Mouse (Mus musculus): ENCODE results near the gene Atxn7l1. TPM values are rescaled to one million over a fixed set of nuclear protein-coding genes. Genes with fewer than 3 reads are reported as not detected.
A peak's percentile ranks its signal among the peaks of the same experiment; 100 is the strongest.

Atxn7l1 gene
- polyA plus RNA-seq, 1 experiment from 2014 or later, result 10.6 TPM

DNA sequence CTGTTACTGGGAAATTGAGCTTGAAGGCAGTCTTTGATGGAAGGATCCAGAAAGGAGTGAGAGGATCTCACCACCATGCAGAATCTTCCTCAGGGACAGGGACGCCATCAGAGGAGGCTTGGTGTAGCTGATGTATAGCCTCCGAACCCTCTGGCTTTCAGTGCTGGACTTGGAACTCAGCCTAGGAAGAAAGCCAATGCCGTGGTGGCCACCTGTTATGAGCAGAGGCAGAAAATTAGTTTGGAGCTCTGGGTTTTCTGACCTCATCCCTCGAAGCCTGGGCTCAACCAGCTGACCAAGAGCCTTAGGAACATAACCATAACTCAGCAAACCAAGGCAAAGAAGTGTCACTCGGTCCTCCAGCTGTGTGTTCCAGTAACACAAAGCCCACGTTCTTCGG, 71.9 kb downstream of the Atxn7l1 start:
- WGBS, result 87% methylated on average over 7 of the region's 7 CpGs
- no peak overlapping the region for H3K4me3 ChIP-seq (ENCODE audit: control insufficient read depth in 1 of 2, insufficient read depth in 1 of 2, low read depth in 1 of 2, low read length in 2 of 2)
- H3K27me3 ChIP-seq (ENCODE audit: control insufficient read depth, insufficient read depth, low read length), result peaks cover 47% of the 10 kb centered on the region
- H3K9me3 ChIP-seq (ENCODE audit: control insufficient read depth, low read length), result no peaks in the 10 kb centered on the region
- no peak overlapping the region for H3K4me2 ChIP-seq (ENCODE audit: low read length)
- ATAC-seq (ENCODE audit: insufficient number of reproducible peaks, insufficient read depth, low FRiP score, low read depth), result no peak
- no peaks in the 10 kb centered on the region for H3K36me3 ChIP-seq (ENCODE audit: control insufficient read depth, insufficient read depth, low read length)
- no peak overlapping the region for H3K27ac ChIP-seq (replicated peaks in 1 of 2; ENCODE audit: control insufficient read depth in 1 of 2, insufficient read depth in 1 of 2, low read depth in 2 of 2, low read length in 2 of 2)
- peaks cover 23 to 24% of the 10 kb centered on the region in 2 experiments for H3K4me1 ChIP-seq (ENCODE audit: control insufficient read depth in 2 of 2, insufficient read depth in 2 of 2, low read length in 2 of 2)
- no peak overlapping the region for H3K9ac ChIP-seq (ENCODE audit: low read length)

DNA sequence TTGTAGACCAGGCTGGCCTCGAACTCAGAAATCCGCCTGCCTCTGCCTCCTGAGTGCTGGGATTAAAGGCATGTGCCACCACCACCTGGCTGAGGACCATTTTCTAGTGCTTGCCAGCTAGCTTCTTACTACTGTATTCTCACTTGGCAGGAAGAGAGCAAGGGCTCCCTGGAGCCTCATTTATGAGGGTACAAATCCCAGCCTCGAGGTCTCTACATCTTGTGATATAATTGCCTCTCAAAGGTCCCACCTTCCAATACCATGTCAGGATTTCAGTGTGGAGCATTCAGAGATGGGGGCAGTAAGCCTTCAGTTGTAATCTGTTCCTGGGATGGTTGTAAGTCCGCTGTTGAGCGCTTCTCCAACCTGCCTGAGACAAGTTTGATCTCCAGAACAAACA, 72.6 kb downstream of the Atxn7l1 start:
- H3K9ac ChIP-seq (ENCODE audit: low read length), result no peak overlapping the region
- H3K4me3 ChIP-seq (ENCODE audit: control insufficient read depth in 1 of 2, insufficient read depth in 1 of 2, low read depth in 1 of 2, low read length in 2 of 2), result no peak overlapping the region
- H3K27ac ChIP-seq (replicated peaks in 1 of 2; ENCODE audit: control insufficient read depth in 1 of 2, insufficient read depth in 1 of 2, low read depth in 2 of 2, low read length in 2 of 2), result peak overlapping the region; percentile 64 to 81; a peak in 3 of 4 replicates
- H3K4me1 ChIP-seq (ENCODE audit: control insufficient read depth in 2 of 2, insufficient read depth in 2 of 2, low read length in 2 of 2), result peaks cover 23 to 24% of the 10 kb centered on the region in 2 experiments
- no peaks in the 10 kb centered on the region for H3K9me3 ChIP-seq (ENCODE audit: control insufficient read depth, low read length)
- no peaks in the 10 kb centered on the region for H3K36me3 ChIP-seq (ENCODE audit: control insufficient read depth, insufficient read depth, low read length)
- H3K4me2 ChIP-seq (ENCODE audit: low read length), result peak overlapping the region; percentile 52
- H3K27me3 ChIP-seq (ENCODE audit: control insufficient read depth, insufficient read depth, low read length), result peaks cover 43% of the 10 kb centered on the region
- ATAC-seq (ENCODE audit: insufficient number of reproducible peaks, insufficient read depth, low FRiP score, low read depth), result 0 out of 2 replicates have a peak, but pooled peaks have one; percentile 3
- 58% methylated on average over 5 of the region's 5 CpGs for WGBS

DNA sequence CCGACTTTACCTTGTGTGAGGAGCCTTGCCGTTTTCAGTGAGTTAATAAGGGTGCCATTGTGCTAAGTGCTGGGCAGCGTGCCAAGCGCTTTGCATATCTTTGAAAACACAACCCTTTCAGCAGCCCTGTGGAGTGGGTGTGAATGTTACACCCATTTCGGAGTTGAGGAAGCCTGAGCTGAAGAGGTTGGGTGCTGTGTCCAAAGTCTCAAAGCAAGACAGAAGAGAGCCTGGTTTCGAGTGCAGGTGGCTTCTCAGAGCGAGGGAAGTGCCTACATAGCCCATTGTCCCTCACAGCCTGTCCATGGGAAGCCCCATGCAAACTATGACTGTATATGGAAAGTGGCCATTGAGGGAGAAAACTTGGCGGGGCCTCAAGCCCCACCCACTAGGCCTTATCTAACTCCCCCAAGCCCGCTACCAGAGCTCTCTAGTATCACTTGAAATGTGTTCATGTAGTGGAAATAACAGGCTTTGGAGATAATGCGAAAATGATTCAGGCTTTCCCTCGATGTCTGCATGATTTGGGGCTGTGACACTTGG, 73.1 kb downstream of the Atxn7l1 start:
- H3K4me1 ChIP-seq (ENCODE audit: control insufficient read depth in 2 of 2, insufficient read depth in 2 of 2, low read length in 2 of 2), result peaks cover 24 to 25% of the 10 kb centered on the region in 2 experiments
- no peaks in the 10 kb centered on the region for H3K36me3 ChIP-seq (ENCODE audit: control insufficient read depth, insufficient read depth, low read length)
- 5% methylated on average over 11 of the region's 11 CpGs for WGBS
- H3K9ac ChIP-seq (ENCODE audit: low read length), result no peak overlapping the region
- ATAC-seq (ENCODE audit: insufficient number of reproducible peaks, insufficient read depth, low FRiP score, low read depth), result peak; percentile 74
- H3K9me3 ChIP-seq (ENCODE audit: control insufficient read depth, low read length), result no peaks in the 10 kb centered on the region
- peak overlapping the region; percentile 52 for H3K4me2 ChIP-seq (ENCODE audit: low read length)
- H3K27me3 ChIP-seq (ENCODE audit: control insufficient read depth, insufficient read depth, low read length), result peaks cover 42% of the 10 kb centered on the region
- H3K4me3 ChIP-seq (ENCODE audit: control insufficient read depth in 1 of 2, insufficient read depth in 1 of 2, low read depth in 1 of 2, low read length in 2 of 2), result 0 out of 4 replicates have a peak overlapping the region, but pooled peaks of 1 of the 2 experiments have one; percentile 12
- H3K27ac ChIP-seq (replicated peaks in 1 of 2; ENCODE audit: control insufficient read depth in 1 of 2, insufficient read depth in 1 of 2, low read depth in 2 of 2, low read length in 2 of 2), result peak overlapping the region; percentile 64 to 81

DNA sequence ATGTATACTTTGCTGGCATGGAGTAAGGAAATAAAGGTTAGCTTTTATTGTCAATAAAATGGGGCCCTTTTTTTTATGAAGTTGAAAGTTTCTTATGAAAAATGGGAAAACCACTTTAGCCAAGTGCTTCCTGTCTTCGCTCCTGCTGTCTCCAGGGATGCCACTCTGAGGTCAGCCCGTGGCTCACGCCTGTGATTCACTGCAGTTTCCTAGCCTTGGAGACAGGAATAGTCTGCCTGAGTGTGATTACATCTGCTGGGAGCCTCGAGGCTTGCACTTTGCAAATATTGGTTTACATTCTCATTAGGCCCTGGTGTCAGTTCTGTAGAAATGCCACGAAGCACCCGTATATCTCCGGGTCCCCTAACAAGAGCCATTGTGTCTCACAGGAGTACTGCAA, 74.7 kb downstream of the Atxn7l1 start:
- peaks cover 30% of the 10 kb centered on the region for H3K27me3 ChIP-seq (ENCODE audit: control insufficient read depth, insufficient read depth, low read length)
- no peaks in the 10 kb centered on the region for H3K9me3 ChIP-seq (ENCODE audit: control insufficient read depth, low read length)
- H3K27ac ChIP-seq (replicated peaks in 1 of 2; ENCODE audit: control insufficient read depth in 1 of 2, insufficient read depth in 1 of 2, low read depth in 2 of 2, low read length in 2 of 2), result no peak overlapping the region
- 67% methylated on average over 7 of the region's 7 CpGs for WGBS
- H3K4me3 ChIP-seq (ENCODE audit: control insufficient read depth in 1 of 2, insufficient read depth in 1 of 2, low read depth in 1 of 2, low read length in 2 of 2), result no peak overlapping the region
- H3K4me1 ChIP-seq (ENCODE audit: control insufficient read depth in 2 of 2, insufficient read depth in 2 of 2, low read length in 2 of 2), result peaks cover 27 to 29% of the 10 kb centered on the region in 2 experiments
- no peak for ATAC-seq (ENCODE audit: insufficient number of reproducible peaks, insufficient read depth, low FRiP score, low read depth)
- H3K36me3 ChIP-seq (ENCODE audit: control insufficient read depth, insufficient read depth, low read length), result no peaks in the 10 kb centered on the region
- H3K4me2 ChIP-seq (ENCODE audit: low read length), result no peak overlapping the region
- no peak overlapping the region for H3K9ac ChIP-seq (ENCODE audit: low read length)

DNA sequence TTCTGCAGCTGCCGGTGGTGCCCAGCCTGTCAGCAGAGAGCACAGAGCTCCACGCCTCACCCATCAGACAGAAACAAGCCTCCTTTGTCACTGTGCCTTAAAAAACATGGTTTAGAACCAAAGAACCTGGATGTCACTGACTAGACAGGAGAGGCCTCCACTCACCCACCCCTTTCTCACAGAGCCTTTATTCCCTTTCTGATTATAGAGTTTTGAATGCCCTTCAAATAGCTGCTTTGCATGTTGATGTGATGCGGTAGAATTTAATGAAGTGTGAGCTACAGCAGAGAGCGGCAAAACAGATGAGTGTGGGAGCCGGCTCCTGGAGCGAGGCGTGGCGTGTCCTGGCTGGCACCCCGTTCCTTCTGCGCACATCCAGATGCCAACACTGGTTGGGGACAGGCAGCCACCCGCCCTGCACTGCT, 77.6 kb downstream of the Atxn7l1 start:
- 83% methylated on average over 11 of the region's 11 CpGs for WGBS
- Histone ChIP-seq H3K4me2 (ENCODE audit: low read length) (no peak overlapping the region), H3K27me3 (ENCODE audit: control insufficient read depth, insufficient read depth, low read length) (peaks cover 5% of the 10 kb centered on the region), H3K4me3 (ENCODE audit: control insufficient read depth in 1 of 2, insufficient read depth in 1 of 2, low read depth in 1 of 2, low read length in 2 of 2) (no peak overlapping the region), H3K9me3 (ENCODE audit: control insufficient read depth, low read length) (no peaks in the 10 kb centered on the region), H3K4me1 (ENCODE audit: control insufficient read depth in 2 of 2, insufficient read depth in 2 of 2, low read length in 2 of 2) (peaks cover 20 to 22% of the 10 kb centered on the region in 2 experiments), H3K36me3 (ENCODE audit: control insufficient read depth, insufficient read depth, low read length) (no peaks in the 10 kb centered on the region), H3K9ac (ENCODE audit: low read length) (no peak overlapping the region), H3K27ac (replicated peaks in 1 of 2; ENCODE audit: control insufficient read depth in 1 of 2, insufficient read depth in 1 of 2, low read depth in 2 of 2, low read length in 2 of 2) (no peak overlapping the region)
- no peak for ATAC-seq (ENCODE audit: insufficient number of reproducible peaks, insufficient read depth, low FRiP score, low read depth)

DNA sequence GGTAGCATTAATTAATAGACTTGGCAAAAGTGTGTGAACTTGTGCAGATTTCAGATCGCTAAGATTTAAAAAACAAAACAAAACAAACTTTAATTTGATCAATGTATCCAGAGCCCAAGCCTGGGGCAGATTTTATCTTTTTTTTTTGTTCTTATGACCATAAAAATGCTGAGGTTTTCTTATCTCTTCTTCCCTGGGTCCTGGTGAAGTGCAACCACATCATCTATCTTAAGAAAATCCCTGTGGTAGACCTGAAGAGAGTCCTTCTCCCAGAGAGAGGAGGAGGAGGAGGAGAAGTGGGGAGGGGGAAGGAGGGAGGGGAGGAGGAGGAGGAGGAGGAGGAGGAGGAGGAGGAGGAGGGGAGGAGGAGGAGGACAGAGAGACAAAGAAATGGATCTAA, 78.5 kb downstream of the Atxn7l1 start:
- H3K9ac ChIP-seq (ENCODE audit: low read length), result no peak overlapping the region
- peaks cover 5% of the 10 kb centered on the region for H3K27me3 ChIP-seq (ENCODE audit: control insufficient read depth, insufficient read depth, low read length)
- WGBS, result 85% methylated on average over 1 of the region's 1 CpGs
- peaks cover 12 to 14% of the 10 kb centered on the region in 2 experiments; a peak in 3 of 4 replicates for H3K4me1 ChIP-seq (ENCODE audit: control insufficient read depth in 2 of 2, insufficient read depth in 2 of 2, low read length in 2 of 2)
- H3K4me2 ChIP-seq (ENCODE audit: low read length), result no peak overlapping the region
- no peak for ATAC-seq (ENCODE audit: insufficient number of reproducible peaks, insufficient read depth, low FRiP score, low read depth)
- no peaks in the 10 kb centered on the region for H3K9me3 ChIP-seq (ENCODE audit: control insufficient read depth, low read length)
- H3K27ac ChIP-seq (replicated peaks in 1 of 2; ENCODE audit: control insufficient read depth in 1 of 2, insufficient read depth in 1 of 2, low read depth in 2 of 2, low read length in 2 of 2), result no peak overlapping the region
- no peak overlapping the region for H3K4me3 ChIP-seq (ENCODE audit: control insufficient read depth in 1 of 2, insufficient read depth in 1 of 2, low read depth in 1 of 2, low read length in 2 of 2)
- H3K36me3 ChIP-seq (ENCODE audit: control insufficient read depth, insufficient read depth, low read length), result no peaks in the 10 kb centered on the region

DNA sequence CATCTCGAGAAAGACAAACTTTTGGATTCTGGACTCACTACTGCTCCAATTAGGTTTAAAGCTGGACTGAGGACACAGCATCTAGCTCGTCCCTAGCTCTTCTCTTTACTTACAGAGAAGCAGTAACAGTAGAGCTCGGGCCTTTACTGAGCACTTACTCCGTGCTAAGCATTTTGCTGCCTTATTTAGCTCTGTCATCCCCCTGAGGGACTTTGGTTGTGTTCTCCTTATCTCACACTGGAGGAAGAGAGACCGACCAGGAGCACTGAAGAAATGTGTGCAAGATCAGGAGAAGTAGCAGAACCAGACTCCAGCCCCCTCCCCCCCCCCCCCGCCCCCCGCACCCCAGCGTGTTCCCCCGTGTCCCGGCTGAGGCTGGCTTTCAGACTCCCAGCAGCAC, 79.1 kb downstream of the Atxn7l1 start:
- no peaks in the 10 kb centered on the region for H3K9me3 ChIP-seq (ENCODE audit: control insufficient read depth, low read length)
- WGBS, result 30% methylated on average over 8 of the region's 10 CpGs
- H3K4me2 ChIP-seq (ENCODE audit: low read length), result no peak overlapping the region
- H3K36me3 ChIP-seq (ENCODE audit: control insufficient read depth, insufficient read depth, low read length), result no peaks in the 10 kb centered on the region
- H3K4me3 ChIP-seq (ENCODE audit: control insufficient read depth in 1 of 2, insufficient read depth in 1 of 2, low read depth in 1 of 2, low read length in 2 of 2), result no peak overlapping the region
- H3K27ac ChIP-seq (replicated peaks in 1 of 2; ENCODE audit: control insufficient read depth in 1 of 2, insufficient read depth in 1 of 2, low read depth in 2 of 2, low read length in 2 of 2), result no peak overlapping the region
- peaks cover 9 to 10% of the 10 kb centered on the region in 2 experiments; a peak in 2 of 4 replicates for H3K4me1 ChIP-seq (ENCODE audit: control insufficient read depth in 2 of 2, insufficient read depth in 2 of 2, low read length in 2 of 2)
- H3K27me3 ChIP-seq (ENCODE audit: control insufficient read depth, insufficient read depth, low read length), result peaks cover 5% of the 10 kb centered on the region
- no peak for ATAC-seq (ENCODE audit: insufficient number of reproducible peaks, insufficient read depth, low FRiP score, low read depth)
- H3K9ac ChIP-seq (ENCODE audit: low read length), result no peak overlapping the region

DNA sequence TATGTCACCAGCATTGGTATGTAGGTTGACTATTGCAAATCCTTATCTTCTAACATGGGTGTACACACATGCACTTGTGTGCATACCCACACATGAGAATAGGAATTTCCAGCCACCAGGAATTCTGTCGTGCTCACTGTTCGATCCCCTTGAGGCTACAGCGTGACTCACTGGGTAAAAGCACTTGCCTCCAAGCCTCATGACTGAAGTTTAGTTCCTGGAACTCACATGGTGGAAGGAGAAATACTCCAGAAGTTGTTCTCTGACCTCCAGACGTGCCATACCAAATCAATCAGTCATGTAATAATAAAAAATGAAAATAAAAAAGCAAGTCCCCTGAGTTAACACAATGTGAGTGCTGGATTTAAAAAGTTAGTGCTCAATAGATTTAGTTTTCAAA, 87.8 kb downstream of the Atxn7l1 start:
- WGBS, result 73% methylated on average over 4 of the region's 4 CpGs
- no peak overlapping the region for H3K9ac ChIP-seq (ENCODE audit: low read length)

More for the DNA sequence above, 87.8 kb downstream of the Atxn7l1 start:
- Histone ChIP-seq H3K4me3 (ENCODE audit: control insufficient read depth in 1 of 2, insufficient read depth in 1 of 2, low read depth in 1 of 2, low read length in 2 of 2) (no peak overlapping the region), H3K27me3 (ENCODE audit: control insufficient read depth, insufficient read depth, low read length) (no peaks in the 10 kb centered on the region), H3K4me2 (ENCODE audit: low read length) (no peak overlapping the region), H3K4me1 (ENCODE audit: control insufficient read depth in 2 of 2, insufficient read depth in 2 of 2, low read length in 2 of 2) (peaks cover 10 to 18% of the 10 kb centered on the region in 2 experiments), H3K9me3 (ENCODE audit: control insufficient read depth, low read length) (0 out of 2 replicates have a peak, but pooled peaks cover 3% of the 10 kb centered on the region), H3K36me3 (ENCODE audit: control insufficient read depth, insufficient read depth, low read length) (no peaks in the 10 kb centered on the region), H3K27ac (replicated peaks in 1 of 2; ENCODE audit: control insufficient read depth in 1 of 2, insufficient read depth in 1 of 2, low read depth in 2 of 2, low read length in 2 of 2) (no peak overlapping the region)
- no peak for ATAC-seq (ENCODE audit: insufficient number of reproducible peaks, insufficient read depth, low FRiP score, low read depth)
